Mouse (Mus musculus) lung, adult 18-20 months (tissue): Measurements from ENCODE around the gene Cr2.
"Not testable (repeated sequence)": the region's sequence is repeated elsewhere in the genome, so short reads cannot be mapped to it uniquely, and the experiment has no call there.

ENCODE experiments used
- DNase-seq, 2 experiments: peaks; one replicate each; pipeline ENCODE4 v3.0.0; 2022; ENCODE audit warnings: mixed read lengths in 2 of 2

The Cr2 gene

GRCm38 (mm10) chr1:195175980-195176931, at the start of gene Cr2:
Gene Cr2, minus strand, starts transcription at chr1:195176716.
- peak; percentile 17 to 56 for DNase-seq

- no peak for DNase-seq
Measured at GRCm38 (mm10) chr1:195221781-195222180, 45.3 kb upstream of the Cr2 start.

GRCm38 (mm10) chr1:195212851-195213250, 36.3 kb upstream of the Cr2 start:
- not testable (repeated sequence) for DNase-seq

- DNase-seq, result no peak
Measured at GRCm38 (mm10) chr1:195184746-195185145, 8.2 kb upstream of the Cr2 start.

GRCm38 (mm10) chr1:195164996-195165755, 11.3 kb downstream of the Cr2 start:
- no peak for DNase-seq

- peak in 1 of 2 experiments; percentile 10 for DNase-seq
Measured at GRCm38 (mm10) chr1:195132070-195132469, 44.4 kb downstream of the Cr2 start.

GRCm38 (mm10) chr1:195131675-195132015, 44.9 kb downstream of the Cr2 start:
- no peak for DNase-seq

- peak; percentile 89 to 91 for DNase-seq
Measured at GRCm38 (mm10) chr1:195130953-195131674, 45.4 kb downstream of the Cr2 start, which contains the start of gene Cr1l. Gene Cr1l, minus strand, starts transcription at chr1:195131586.

GRCm38 (mm10) chr1:195130479-195130878, 46.0 kb downstream of the Cr2 start:
- DNase-seq, result no peak

- no peak for DNase-seq
Measured at GRCm38 (mm10) chr1:195129867-195130266, 46.6 kb downstream of the Cr2 start.

GRCm38 (mm10) chr1:195114414-195114813, 62.1 kb downstream of the Cr2 start:
- DNase-seq, result no peak

GRCm38 (mm10) chr1:195113621-195114020, 62.9 kb downstream of the Cr2 start:
- DNase-seq, result no peak

GRCm38 (mm10) chr1:195100693-195101092, 75.8 kb downstream of the Cr2 start:
- DNase-seq, result peak in 1 of 2 experiments; percentile 2

GRCm38 (mm10) chr1:195098004-195098403, 78.5 kb downstream of the Cr2 start:
- no peak for DNase-seq

GRCm38 (mm10) chr1:195092220-195092720, 84.2 kb downstream of the Cr2 start, which contains the start of gene Cd46:
Gene Cd46, minus strand, starts transcription at chr1:195092249.
- peak; percentile 88 to 90 for DNase-seq

GRCm38 (mm10) chr1:195091699-195092219, 84.8 kb downstream of the Cr2 start:
- DNase-seq, result peak in 1 of 2 experiments; percentile 1
